Mouse (Mus musculus): ENCODE results near the gene Gm4177. TPM values are rescaled to one million over a fixed set of nuclear protein-coding genes. Genes with fewer than 3 reads are reported as not detected.
"Not testable (repeated sequence)": the region's sequence is repeated elsewhere in the genome, so short reads cannot be mapped to it uniquely, and the experiment has no call there.

Gene Gm4177
- polyA plus RNA-seq (2011; ENCODE audit: insufficient read depth, insufficient read length, low read depth, missing spikeins) = not detected in 2 replicates

DNA sequence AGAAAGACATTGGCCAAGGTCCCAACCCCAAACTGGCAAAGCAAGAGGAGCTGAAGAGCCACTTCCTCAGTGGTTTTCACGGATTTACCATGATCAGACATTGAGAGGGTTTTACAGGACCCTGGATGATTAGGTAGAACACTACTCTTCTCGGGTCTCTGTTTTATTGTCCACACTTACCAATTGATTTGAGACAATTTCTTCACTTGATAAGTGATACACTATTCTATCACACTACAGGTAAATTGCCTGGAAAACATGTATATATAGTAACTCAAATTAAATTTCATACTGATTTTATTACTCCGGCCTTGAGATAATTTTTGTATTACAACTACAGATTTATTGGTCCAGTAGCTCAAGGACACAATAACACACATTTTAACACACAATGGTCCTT lies at the start of gene Gm4177:
Gene Gm4177, minus strand, starts transcription at position 101 of the 400 bp plus-strand sequence.
- H3K9me3 ChIP-seq (replicated peaks; ENCODE audit: control insufficient read depth, insufficient read depth, low read length, poor library complexity, severe bottlenecking); H3K4me3 ChIP-seq (ENCODE audit: low read depth, low read length); H3K4me1 ChIP-seq (ENCODE audit: control insufficient read depth, insufficient read depth, low read length); H3K27ac ChIP-seq (ENCODE audit: insufficient read depth, low read length); H3K36me3 ChIP-seq (ENCODE audit: control insufficient read depth, insufficient read depth, low read length, poor library complexity, severe bottlenecking); H3K27me3 ChIP-seq (ENCODE audit: control insufficient read depth, insufficient read depth, low read length, poor library complexity, severe bottlenecking); H3K9ac ChIP-seq (ENCODE audit: low read depth, poor library complexity, severe bottlenecking): not testable (repeated sequence)

- not testable (repeated sequence) for H3K9ac ChIP-seq (ENCODE audit: low read depth, poor library complexity, severe bottlenecking); H3K36me3 ChIP-seq (ENCODE audit: control insufficient read depth, insufficient read depth, low read length, poor library complexity, severe bottlenecking); H3K4me3 ChIP-seq (ENCODE audit: low read depth, low read length); H3K27ac ChIP-seq (ENCODE audit: insufficient read depth, low read length); H3K27me3 ChIP-seq (ENCODE audit: control insufficient read depth, insufficient read depth, low read length, poor library complexity, severe bottlenecking); H3K4me1 ChIP-seq (ENCODE audit: control insufficient read depth, insufficient read depth, low read length); H3K9me3 ChIP-seq (replicated peaks; ENCODE audit: control insufficient read depth, insufficient read depth, low read length, poor library complexity, severe bottlenecking)
These were observed 47.6 kb upstream of the Gm4177 start, which contains the start of gene Gm5725 for GRCm38 (mm10) chr7:21844167-21844566. TSS of gene Gm5725 (minus strand) at chr7:21844267.

GRCm38 (mm10) chr7:21832051-21832450 lies 35.5 kb upstream of the Gm4177 start, which contains the start of gene Vmn1r135:
TSS of gene Vmn1r135 (plus strand) at chr7:21832351.
- H3K9ac ChIP-seq (ENCODE audit: low read depth, poor library complexity, severe bottlenecking); H3K4me1 ChIP-seq (ENCODE audit: control insufficient read depth, insufficient read depth, low read length); H3K27me3 ChIP-seq (ENCODE audit: control insufficient read depth, insufficient read depth, low read length, poor library complexity, severe bottlenecking); H3K36me3 ChIP-seq (ENCODE audit: control insufficient read depth, insufficient read depth, low read length, poor library complexity, severe bottlenecking); H3K27ac ChIP-seq (ENCODE audit: insufficient read depth, low read length); H3K9me3 ChIP-seq (replicated peaks; ENCODE audit: control insufficient read depth, insufficient read depth, low read length, poor library complexity, severe bottlenecking); H3K4me3 ChIP-seq (ENCODE audit: low read depth, low read length): not testable (repeated sequence)

DNA sequence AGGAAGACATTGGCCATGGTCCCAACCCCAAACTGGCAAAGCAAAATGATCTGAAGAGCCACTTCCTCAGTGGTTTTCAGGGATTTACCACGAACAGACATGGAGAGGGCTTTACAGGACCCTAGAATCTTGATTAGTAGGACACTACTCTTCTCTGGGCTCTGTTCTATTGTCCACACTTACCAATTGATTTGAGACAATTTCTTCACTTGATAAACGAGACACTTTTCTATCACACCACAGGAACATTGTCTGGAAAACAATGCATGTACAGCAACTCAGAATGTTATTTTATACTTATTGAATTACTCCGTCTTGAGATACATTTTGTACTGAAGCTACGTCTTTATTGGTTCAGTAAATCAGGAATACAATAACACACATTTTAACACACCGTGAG lies 35.2 kb downstream of the Gm4177 start, which contains the start of gene Gm4175:
Gene Gm4175, minus strand, starts transcription at position 101 of the 400 bp plus-strand sequence.
- not testable (repeated sequence) for H3K27ac ChIP-seq (ENCODE audit: insufficient read depth, low read length); H3K4me3 ChIP-seq (ENCODE audit: low read depth, low read length); H3K9me3 ChIP-seq (replicated peaks; ENCODE audit: control insufficient read depth, insufficient read depth, low read length, poor library complexity, severe bottlenecking); H3K9ac ChIP-seq (ENCODE audit: low read depth, poor library complexity, severe bottlenecking); H3K27me3 ChIP-seq (ENCODE audit: control insufficient read depth, insufficient read depth, low read length, poor library complexity, severe bottlenecking); H3K4me1 ChIP-seq (ENCODE audit: control insufficient read depth, insufficient read depth, low read length); H3K36me3 ChIP-seq (ENCODE audit: control insufficient read depth, insufficient read depth, low read length, poor library complexity, severe bottlenecking)

Other genes with a start within 250 kb of the Gm4177 start
- gene Vmn1r132, start 182.6 kb downstream of the Gm4177 start, polyA plus RNA-seq (2011; ENCODE audit: insufficient read depth, insufficient read length, low read depth, missing spikeins) = not detected in 2 replicates
- not detected in 2 replicates for gene Gm4175, start 35.3 kb downstream of the Gm4177 start, polyA plus RNA-seq (2011; ENCODE audit: insufficient read depth, insufficient read length, low read depth, missing spikeins)
- not detected in 2 replicates for gene Vmn1r135, start 35.6 kb upstream of the Gm4177 start, polyA plus RNA-seq (2011; ENCODE audit: insufficient read depth, insufficient read length, low read depth, missing spikeins)
- not detected in 2 replicates for gene Gm5725, start 47.5 kb upstream of the Gm4177 start, polyA plus RNA-seq (2011; ENCODE audit: insufficient read depth, insufficient read length, low read depth, missing spikeins)
- gene Gm5891, start 124.6 kb upstream of the Gm4177 start, polyA plus RNA-seq (2011; ENCODE audit: insufficient read depth, insufficient read length, low read depth, missing spikeins) = not detected in 2 replicates
- not detected in 2 replicates for gene Vmn1r137, start 197.9 kb upstream of the Gm4177 start, polyA plus RNA-seq (2011; ENCODE audit: insufficient read depth, insufficient read length, low read depth, missing spikeins)
- gene Vmn1r138, start 232.2 kb upstream of the Gm4177 start, polyA plus RNA-seq (2011; ENCODE audit: insufficient read depth, insufficient read length, low read depth, missing spikeins) = not detected in 2 replicates

Measured in ES-Bruce4 (cell line).